Mouse (Mus musculus) heart, embryonic 11.5 days (tissue): ENCODE data around the gene Mkln1. TPM values are rescaled to one million over a fixed set of nuclear protein-coding genes. Genes with fewer than 3 reads are reported as not detected.

Experiments
- ATAC-seq: fragments of 200-750 bp; cut with Nextera tagmentation; replicated peaks from 2 replicates; pipeline ENCODE4 v1.8.0; 2017; ENCODE audit warnings: moderate library complexity; ENCODE audit not compliant: insufficient number of reproducible peaks, low FRiP score, low TSS enrichment
- H3K27ac ChIP-seq: fragments of 300-500 bp; sonication (generic); 2 replicates; pipeline ENCODE4 v1.5.1; 2014; ENCODE audit warnings: mild to moderate bottlenecking, low read depth, low read length
- H3K27me3 ChIP-seq: fragments of 300-500 bp; sonication (generic); 2 replicates; pipeline ENCODE4 v1.6.1; 2014; ENCODE audit warnings: mild to moderate bottlenecking, low read length, mixed read lengths; ENCODE audit not compliant: control insufficient read depth, insufficient read depth
- H3K36me3 ChIP-seq: fragments of 300-500 bp; sonication (generic); 2 replicates; pipeline ENCODE4 v1.6.1; 2014; ENCODE audit warnings: mild to moderate bottlenecking, low read length, moderate library complexity, mixed read lengths; ENCODE audit not compliant: control insufficient read depth, insufficient read depth
- H3K4me1 ChIP-seq: fragments of 300-500 bp; sonication (generic); 2 replicates; pipeline ENCODE4 v1.6.1; 2014; ENCODE audit warnings: low read length; ENCODE audit not compliant: control insufficient read depth, insufficient read depth
- H3K4me2 ChIP-seq: fragments of 300-500 bp; sonication (generic); 2 replicates; pipeline ENCODE4 v1.6.1; 2014; ENCODE audit warnings: mild to moderate bottlenecking, moderate library complexity
- H3K4me3 ChIP-seq: fragments of 300-500 bp; sonication (generic); 2 replicates; pipeline ENCODE4 v1.5.1; 2014; ENCODE audit warnings: low read depth, low read length
- H3K9ac ChIP-seq: fragments of 300-500 bp; sonication (generic); 2 replicates; pipeline ENCODE4 v1.6.1; 2014; ENCODE audit warnings: mild to moderate bottlenecking, low read depth, low read length, moderate library complexity
- H3K9me3 ChIP-seq: fragments of 300-500 bp; sonication (generic); replicated peaks from 2 replicates; pipeline ENCODE4 v1.6.1; 2016; ENCODE audit warnings: low read length; ENCODE audit not compliant: control insufficient read depth
- WGBS: fragments of 180-500 bp; shearing (Covaris S2); extraction: QIAGEN DNeasy Blood & Tissue Kit; methylation state at CpG from one replicate; pipeline ENCODE4 v1.1.7; 2014; ENCODE audit not compliant: insufficient replicate concordance; 5-methylcytosine and 5-hydroxymethylcytosine counted together
- polyA plus RNA-seq: library from polyadenylated mRNA; unstranded; fragments of >200 nt; fragmentation: Nextera tagmentation; extraction: Ambion mirVana; gene quantifications from 2 replicates; pipeline ENCODE4 v1.2.1, GENCODE M21; 2014

Gene Mkln1
- polyA plus RNA-seq, 1 experiment from 2014 or later, result 220 TPM

- H3K4me3 ChIP-seq, result no peak overlapping the region
- H3K4me2 ChIP-seq, result no peak overlapping the region
- no peaks in the 10 kb centered on the region for H3K27me3 ChIP-seq
- no peaks in the 10 kb centered on the region; the same call in 1 of the 2 replicates for H3K36me3 ChIP-seq
- ATAC-seq, result no peak
- peaks cover 3% of the 10 kb centered on the region; the same call in 1 of the 2 replicates for H3K4me1 ChIP-seq
- WGBS, result 87% methylated on average over 5 of the region's 5 CpGs
- H3K9ac ChIP-seq, result no peak overlapping the region
- no peak overlapping the region for H3K27ac ChIP-seq
- H3K9me3 ChIP-seq, result no peaks in the 10 kb centered on the region
Measured at GRCm38 (mm10) chr6:31534705-31535104, 136.2 kb downstream of the Mkln1 start.

DNA sequence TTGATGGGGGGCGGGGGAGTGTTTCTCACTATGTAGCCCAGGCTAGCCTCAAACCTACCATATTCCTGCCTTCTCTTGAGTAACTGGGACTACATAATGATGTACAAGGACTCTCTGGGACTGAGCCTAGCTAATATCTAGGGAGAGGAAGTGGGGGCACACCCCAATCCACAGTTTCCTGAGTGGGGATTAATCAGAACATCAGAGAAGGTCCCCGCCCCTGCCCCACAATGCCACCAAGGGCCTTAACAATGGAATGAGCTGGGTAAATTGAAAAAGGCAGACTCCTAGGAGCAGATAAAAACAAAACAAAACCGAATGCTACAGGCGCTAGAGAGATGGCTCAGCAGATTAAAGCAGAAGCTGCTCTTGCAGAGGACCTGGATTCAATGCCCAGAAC is 138.7 kb downstream of the Mkln1 start:
- Histone ChIP-seq H3K27ac (no peak overlapping the region), H3K4me1 (peaks cover 7% of the 10 kb centered on the region; the same call in 1 of the 2 replicates), H3K36me3 (no peaks in the 10 kb centered on the region), H3K9ac (no peak overlapping the region), H3K9me3 (no peaks in the 10 kb centered on the region), H3K4me3 (no peak overlapping the region), H3K4me2 (no peak overlapping the region), H3K27me3 (no peaks in the 10 kb centered on the region)
- WGBS, result 66% methylated on average over 4 of the region's 4 CpGs
- ATAC-seq, result no peak

GRCm38 (mm10) chr6:31538112-31538511 is 139.6 kb downstream of the Mkln1 start:
- Histone ChIP-seq H3K4me2 (no peak overlapping the region), H3K9ac (no peak overlapping the region), H3K27ac (no peak overlapping the region), H3K4me1 (peaks cover 7% of the 10 kb centered on the region; the same call in 1 of the 2 replicates), H3K36me3 (no peaks in the 10 kb centered on the region), H3K27me3 (no peaks in the 10 kb centered on the region), H3K4me3 (no peak overlapping the region), H3K9me3 (no peaks in the 10 kb centered on the region)
- 74% methylated on average over 1 of the region's 1 CpGs for WGBS
- no peak for ATAC-seq

- Histone ChIP-seq H3K4me3 (no peak overlapping the region), H3K4me2 (no peak overlapping the region), H3K36me3 (no peaks in the 10 kb centered on the region), H3K4me1 (peaks cover 20% of the 10 kb centered on the region), H3K27ac (no peak overlapping the region), H3K9me3 (no peaks in the 10 kb centered on the region), H3K9ac (no peak overlapping the region), H3K27me3 (no peaks in the 10 kb centered on the region)
- WGBS, result 78% methylated on average over 6 of the region's 6 CpGs
- ATAC-seq, result no peak
Measured at GRCm38 (mm10) chr6:31540018-31540417, 141.5 kb downstream of the Mkln1 start.

GRCm38 (mm10) chr6:31544318-31544717 is 145.8 kb downstream of the Mkln1 start:
- Histone ChIP-seq H3K4me1 (peaks cover 36% of the 10 kb centered on the region), H3K4me2 (peak overlapping the region; percentile 53), H3K27me3 (no peaks in the 10 kb centered on the region), H3K36me3 (no peaks in the 10 kb centered on the region), H3K9ac (peak overlapping the region; percentile 49), H3K27ac (peak overlapping the region; percentile 76), H3K9me3 (no peaks in the 10 kb centered on the region), H3K4me3 (no peak overlapping the region)
- 39% methylated on average over 4 of the region's 4 CpGs for whole genome bisulfite sequencing
- ATAC-seq, result peak; percentile 15; the same call in 1 of the 2 replicates

GRCm38 (mm10) chr6:31549361-31550051 is 151.0 kb downstream of the Mkln1 start:
- ATAC-seq, result no peak; the same call in 1 of the 2 replicates
- Histone ChIP-seq H3K4me2 (no peak overlapping the region), H3K9ac (no peak overlapping the region), H3K36me3 (no peaks in the 10 kb centered on the region), H3K9me3 (no peaks in the 10 kb centered on the region), H3K27me3 (no peaks in the 10 kb centered on the region), H3K4me1 (peaks cover 36% of the 10 kb centered on the region), H3K27ac (0 out of 2 replicates have a peak overlapping the region, but pooled peaks have one; percentile 15), H3K4me3 (no peak overlapping the region)
- 45% methylated on average over 5 of the region's 5 CpGs for WGBS

DNA sequence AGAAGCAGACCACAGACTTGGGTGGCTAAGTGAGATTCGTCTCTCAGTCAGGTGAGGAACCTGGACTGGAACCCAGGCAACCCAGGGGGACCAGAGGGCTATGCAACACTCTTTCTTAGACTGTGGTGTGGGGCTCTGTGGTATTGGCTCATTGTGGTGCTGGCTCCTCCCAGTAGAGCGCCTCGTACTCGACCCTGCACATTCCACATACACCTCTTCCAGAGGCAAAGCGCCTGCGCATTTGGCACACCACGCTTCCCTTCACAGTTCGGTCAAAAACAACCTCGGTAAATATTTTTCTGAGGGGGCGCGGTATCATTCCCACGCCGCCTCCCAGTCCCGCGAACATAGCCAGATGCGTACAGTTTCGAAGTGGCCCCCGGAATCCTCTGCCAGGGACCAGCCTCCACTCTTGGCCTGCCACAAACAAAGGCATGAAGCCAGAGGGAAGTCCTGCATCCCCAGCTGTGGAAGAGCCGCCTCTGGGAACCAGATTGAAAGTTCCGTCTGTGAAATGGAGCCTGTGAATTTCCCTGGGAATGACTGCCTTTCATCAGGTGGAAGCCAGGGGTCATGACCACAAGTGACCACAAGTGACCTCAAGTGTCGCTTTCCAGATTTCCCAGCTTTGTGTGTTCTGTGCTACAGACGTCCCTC is 152.5 kb downstream of the Mkln1 start:
- WGBS, result 74% methylated on average over 22 of the region's 22 CpGs
- H3K27ac ChIP-seq, result no peak overlapping the region
- ATAC-seq, result no peak

DNA sequence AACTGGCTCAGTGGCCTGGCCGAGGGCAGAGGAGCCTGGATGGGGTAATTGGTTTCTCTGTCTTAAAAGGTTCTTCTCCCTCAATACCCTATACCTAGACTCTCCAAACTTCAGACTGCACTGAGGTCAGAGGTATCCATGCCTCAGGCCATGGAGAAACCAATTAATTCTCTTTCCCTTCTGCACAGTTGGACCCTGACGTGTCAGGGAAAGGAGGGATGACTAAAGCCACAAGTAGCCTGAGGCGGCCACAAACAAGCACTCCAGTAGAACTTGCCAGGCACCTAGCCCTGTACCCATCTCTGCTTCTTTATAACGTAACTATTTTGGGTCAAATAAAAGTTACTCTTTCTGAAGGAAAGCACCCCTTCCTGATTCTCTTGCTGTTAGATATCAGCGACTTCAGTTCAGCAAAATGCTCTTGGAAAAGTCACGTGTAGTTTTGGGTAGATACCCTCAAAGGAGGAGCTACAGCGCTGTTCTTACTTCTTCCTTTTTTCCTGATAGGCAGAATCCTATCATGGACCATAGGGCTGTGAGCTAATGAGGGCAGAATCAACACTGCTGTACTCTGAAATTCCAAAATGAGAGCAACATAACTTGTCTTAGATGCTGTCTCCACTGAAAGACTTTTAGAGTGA is 158.0 kb downstream of the Mkln1 start:
- Histone ChIP-seq H3K27ac (no peak overlapping the region), H3K36me3 (no peaks in the 10 kb centered on the region), H3K27me3 (no peaks in the 10 kb centered on the region), H3K4me1 (peaks cover 23% of the 10 kb centered on the region), H3K9me3 (no peaks in the 10 kb centered on the region), H3K4me3 (no peak overlapping the region), H3K4me2 (no peak overlapping the region), H3K9ac (no peak overlapping the region)
- no peak for ATAC-seq
- WGBS, result 84% methylated on average over 7 of the region's 7 CpGs

More for the DNA sequence above, 152.5 kb downstream of the Mkln1 start:
- no peak overlapping the region for H3K4me3 ChIP-seq
- H3K9me3 ChIP-seq, result no peaks in the 10 kb centered on the region
- H3K4me1 ChIP-seq, result peaks cover 31% of the 10 kb centered on the region
- no peak overlapping the region for H3K9ac ChIP-seq
- H3K4me2 ChIP-seq, result no peak overlapping the region
- no peaks in the 10 kb centered on the region for H3K27me3 ChIP-seq
- H3K36me3 ChIP-seq, result no peaks in the 10 kb centered on the region
